Mouse (Mus musculus): ENCODE results near the gene Rps29.

Gene Rps29

GRCm38 (mm10) chr12:69127626-69128025 is 31.4 kb downstream of the Rps29 start:
- DNase-seq: no peak

DNA sequence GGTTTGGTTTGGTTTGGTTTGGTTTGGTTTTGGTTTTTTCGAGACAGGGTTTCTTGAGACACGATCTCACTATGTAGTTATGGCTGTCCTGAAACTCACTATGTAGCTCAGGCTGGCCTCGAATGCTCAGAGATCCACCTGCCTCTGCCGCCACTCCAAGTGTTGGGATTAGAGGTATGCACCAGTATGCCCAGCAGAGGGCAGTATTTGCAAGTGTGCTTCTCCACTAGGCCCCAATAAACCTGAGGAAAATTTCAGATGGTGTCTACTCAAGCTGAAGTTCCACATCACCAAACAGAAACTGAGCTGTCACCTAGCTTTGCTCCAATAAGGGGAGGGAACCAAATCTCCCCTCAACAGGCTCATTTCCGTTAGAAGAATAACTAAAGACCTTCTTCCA is 31.8 kb downstream of the Rps29 start:
- no peak for DNase-seq

- no peak for DNase-seq
Measured at GRCm38 (mm10) chr12:69125066-69125465, 33.9 kb downstream of the Rps29 start.

GRCm38 (mm10) chr12:69122801-69123200 is 36.2 kb downstream of the Rps29 start:
- DNase-seq: no peak

GRCm38 (mm10) chr12:69119908-69120307 is 39.1 kb downstream of the Rps29 start:
- no peak for DNase-seq

Data from cerebellum, postnatal 36 days (tissue).